Comparison of ENCODE assay signal across 9 mouse cellular contexts in genomic region chr5:50034231-50034630, GRCm38 (mm10). TPM values are rescaled to one million over a fixed set of nuclear protein-coding genes. Genes with fewer than 3 reads are reported as not detected.
DNase-seq lines count a peak whose midpoint lies in the region; ATAC-seq lines count a peak whose summit lies in the region.
"Had no signal": no experiment of that assay in that cellular context is flagged by ENCODE, and none has a peak within 500 bp of the region (broad histone marks: within the 10 kb centered on the region; RNA-seq: fewer than 3 reads in every experiment).

No protein-coding gene starts in this region.

- ATAC-seq in hindbrain, embryonic 15.5 days (ENCODE audit: low FRiP score, low read depth) = peak; percentile 24; the same call in 1 of the 2 replicates
- no peak for ATAC-seq in hindbrain, embryonic 14.5 days (ENCODE audit: low FRiP score)
- ATAC-seq in embryonic facial prominence, embryonic 14.5 days (ENCODE audit: low read depth) = peak; percentile 51; the same call in 1 of the 2 replicates
- ATAC-seq in megakaryocyte progenitor cell, adult 5-6 weeks (replicated peaks; ENCODE audit: poor library complexity) = peak; percentile 69
- ATAC-seq in neural tube, embryonic 15.5 days (ENCODE audit: low FRiP score) = no peak

- no peak overlapping the region for H3K4me3 ChIP-seq in hindbrain, embryonic 15.5 days
- no peak overlapping the region for H3K4me3 ChIP-seq in hindbrain, embryonic 14.5 days (replicated peaks; ENCODE audit: low read length)
- no peak overlapping the region for H3K4me3 ChIP-seq in embryonic facial prominence, embryonic 14.5 days (ENCODE audit: low read depth, low read length)
- H3K4me3 ChIP-seq in neural tube, embryonic 15.5 days (replicated peaks) = no peak overlapping the region

- H3K36me3 ChIP-seq in hindbrain, embryonic 15.5 days = no peaks in the 10 kb centered on the region
- no peaks in the 10 kb centered on the region for H3K36me3 ChIP-seq in hindbrain, embryonic 14.5 days (replicated peaks; ENCODE audit: control insufficient read depth, insufficient read depth)
- no peaks in the 10 kb centered on the region for H3K36me3 ChIP-seq in embryonic facial prominence, embryonic 14.5 days (ENCODE audit: control insufficient read depth, insufficient read depth, low read length)
- H3K36me3 ChIP-seq in neural tube, embryonic 15.5 days = no peaks in the 10 kb centered on the region

- no peaks in the 10 kb centered on the region for H3K27me3 ChIP-seq in hindbrain, embryonic 15.5 days
- H3K27me3 ChIP-seq in hindbrain, embryonic 14.5 days (ENCODE audit: control insufficient read depth, insufficient read depth, low read length) = no peaks in the 10 kb centered on the region
- H3K27me3 ChIP-seq in embryonic facial prominence, embryonic 14.5 days (replicated peaks; ENCODE audit: control insufficient read depth, insufficient read depth, low read length) = no peaks in the 10 kb centered on the region
- H3K27me3 ChIP-seq in neural tube, embryonic 15.5 days (replicated peaks) = no peaks in the 10 kb centered on the region

- no peaks in the 10 kb centered on the region for H3K9me3 ChIP-seq in hindbrain, embryonic 15.5 days
- H3K9me3 ChIP-seq in hindbrain, embryonic 14.5 days (ENCODE audit: control insufficient read depth, low read length) = no peaks in the 10 kb centered on the region
- H3K9me3 ChIP-seq in embryonic facial prominence, embryonic 14.5 days (ENCODE audit: control insufficient read depth, low read length) = no peaks in the 10 kb centered on the region
- H3K9me3 ChIP-seq in neural tube, embryonic 15.5 days (replicated peaks) = no peaks in the 10 kb centered on the region

- 48% methylated on average over 6 of the region's 6 CpGs for WGBS in hindbrain, embryonic 15.5 days
- 59% methylated on average over 6 of the region's 6 CpGs for WGBS in hindbrain, embryonic 14.5 days
- WGBS in embryonic facial prominence, embryonic 14.5 days = 58% methylated on average over 6 of the region's 6 CpGs
- WGBS in neural tube, embryonic 15.5 days = 71% methylated on average over 6 of the region's 6 CpGs

- H3K4me1 ChIP-seq in hindbrain, embryonic 15.5 days (replicated peaks) = peaks cover 20% of the 10 kb centered on the region
- H3K4me1 ChIP-seq in hindbrain, embryonic 14.5 days (replicated peaks; ENCODE audit: control insufficient read depth, insufficient read depth, low read length) = peaks cover 19% of the 10 kb centered on the region; the same call in 1 of the 2 replicates
- peaks cover 44% of the 10 kb centered on the region for H3K4me1 ChIP-seq in embryonic facial prominence, embryonic 14.5 days (ENCODE audit: control insufficient read depth, insufficient read depth, low read length)
- peaks cover 24% of the 10 kb centered on the region for H3K4me1 ChIP-seq in neural tube, embryonic 15.5 days

- H3K9ac ChIP-seq in hindbrain, embryonic 15.5 days = no peak overlapping the region
- H3K9ac ChIP-seq in hindbrain, embryonic 14.5 days = no peak overlapping the region
- H3K9ac ChIP-seq in embryonic facial prominence, embryonic 14.5 days (ENCODE audit: low read depth, low read length) = no peak overlapping the region
- H3K9ac ChIP-seq in neural tube, embryonic 15.5 days (replicated peaks) = no peak overlapping the region

- no peak overlapping the region for H3K4me2 ChIP-seq in hindbrain, embryonic 15.5 days
- no peak overlapping the region for H3K4me2 ChIP-seq in hindbrain, embryonic 14.5 days (replicated peaks)
- no peak overlapping the region for H3K4me2 ChIP-seq in embryonic facial prominence, embryonic 14.5 days (ENCODE audit: low read depth, low read length)
- H3K4me2 ChIP-seq in neural tube, embryonic 15.5 days = no peak overlapping the region

- no peak for DNase-seq in hindbrain, embryonic 14.5 days (ENCODE audit: low spot score)
- DNase-seq in embryonic facial prominence, embryonic 14.5 days (ENCODE audit: low spot score) = peak; percentile 53
- peak; percentile 37 for DNase-seq in heart, postnatal 4 days
- DNase-seq in cerebellum, adult 9-10 months = no peak
- DNase-seq in left cerebral cortex, adult 18-20 months (ENCODE audit: low spot score in 2 of 2) = no peak
- DNase-seq: layer of hippocampus, postnatal 36 days had no signal

- H3K27ac ChIP-seq in hindbrain, embryonic 15.5 days (replicated peaks) = no peak overlapping the region
- no peak overlapping the region for H3K27ac ChIP-seq in hindbrain, embryonic 14.5 days
- H3K27ac ChIP-seq in embryonic facial prominence, embryonic 14.5 days (replicated peaks; ENCODE audit: low read depth, low read length) = no peak overlapping the region
- H3K27ac ChIP-seq in neural tube, embryonic 15.5 days (replicated peaks) = no peak overlapping the region

RNA-seq across cellular contexts. Expression of gene Adgra3, which starts 24.6 kb away (rescaled TPM):
- polyA plus RNA-seq in hindbrain, embryonic 15.5 days (2015; fragmentation: Nextera tagmentation; extraction: Ambion mirVana) = 16.1 TPM in 2 replicates
- 22.0 and 23.9 TPM in 2 replicates for polyA plus RNA-seq in hindbrain, embryonic 14.5 days (2014; fragmentation: Nextera tagmentation; extraction: Ambion mirVana)
- 38.3 and 47.3 TPM in 2 replicates for polyA plus RNA-seq in embryonic facial prominence, embryonic 14.5 days (2014; fragmentation: Nextera tagmentation; extraction: Ambion mirVana)
- total RNA-seq in heart, postnatal 4 days (2021) = 10 to 100 TPM; 34.6 to 40.5 TPM
- total RNA-seq in megakaryocyte progenitor cell, adult 5-6 weeks (2015) = 5.4 and 7.4 TPM in 2 replicates
- 4.0 and 4.7 TPM in 2 replicates for total RNA-seq in megakaryocyte progenitor cell, adult 5-6 weeks (2017)
- 12.1 and 13.8 TPM in 2 replicates for polyA plus RNA-seq in neural tube, embryonic 15.5 days (2015; fragmentation: Nextera tagmentation; extraction: Ambion mirVana)
- 10 to 100 TPM; 13.1 to 16.9 TPM for total RNA-seq in left cerebral cortex, adult 18-20 months (2021)

Comparison
In these comparisons a context has a peak if more than half of its experiments do, and no peak if none do; other contexts are left out.
1. ATAC-seq: peak in hindbrain, embryonic 15.5 days (single experiment), embryonic facial prominence, embryonic 14.5 days (single experiment) and megakaryocyte progenitor cell, adult 5-6 weeks (single experiment); none in hindbrain, embryonic 14.5 days (single experiment) and neural tube, embryonic 15.5 days (single experiment).
2. DNase-seq: peak in embryonic facial prominence, embryonic 14.5 days (single experiment) and heart, postnatal 4 days (single experiment); none in hindbrain, embryonic 14.5 days (single experiment), cerebellum, adult 9-10 months (single experiment) and left cerebral cortex, adult 18-20 months (0 of 2).